Mouse (Mus musculus) adrenal gland, adult (tissue): ENCODE data around the gene Anapc4.
A peak's percentile ranks its signal among the peaks of the same experiment; 100 is the strongest.

Experiments used
- DNase-seq, 2 experiments: peaks; one replicate each; pipeline ENCODE4 v3.0.0; 2022 to 2023; ENCODE audit warnings: low spot score in 1 of 2; ENCODE audit not compliant: inconsistent age in 2 of 2

The Anapc4 gene

GRCm38 (mm10) chr5:52833761-52834274 lies at the start of gene Anapc4:
Gene Anapc4 (plus strand): TSS chr5:52834012.
- DNase-seq: peak; percentile 100

GRCm38 (mm10) chr5:52786556-52787322 lies 47.1 kb upstream of the Anapc4 start:
- peak; percentile 55 to 77 for DNase-seq

GRCm38 (mm10) chr5:52793230-52793629 lies 40.6 kb upstream of the Anapc4 start:
- DNase-seq: no peak

- DNase-seq: no peak
Observed at GRCm38 (mm10) chr5:52794109-52794508, 39.7 kb upstream of the Anapc4 start.

GRCm38 (mm10) chr5:52799274-52799985 lies 34.4 kb upstream of the Anapc4 start:
- DNase-seq: no peak

- DNase-seq: no peak
Observed at GRCm38 (mm10) chr5:52805801-52806200, 28.0 kb upstream of the Anapc4 start.

GRCm38 (mm10) chr5:52806349-52806748 lies 27.5 kb upstream of the Anapc4 start:
- no peak for DNase-seq

- no peak for DNase-seq
Observed at GRCm38 (mm10) chr5:52807030-52807429, 26.8 kb upstream of the Anapc4 start.

GRCm38 (mm10) chr5:52810446-52810845 lies 23.4 kb upstream of the Anapc4 start:
- no peak for DNase-seq

GRCm38 (mm10) chr5:52811056-52811455 lies 22.8 kb upstream of the Anapc4 start:
- DNase-seq: no peak

GRCm38 (mm10) chr5:52812456-52812855 lies 21.4 kb upstream of the Anapc4 start:
- DNase-seq: no peak

- no peak for DNase-seq
Observed at GRCm38 (mm10) chr5:52813312-52813711, 20.5 kb upstream of the Anapc4 start.

- DNase-seq: no peak
Observed at GRCm38 (mm10) chr5:52818676-52819075, 15.1 kb upstream of the Anapc4 start.

- DNase-seq: peak; percentile 32 to 87
Observed at GRCm38 (mm10) chr5:52821691-52822090, 12.1 kb upstream of the Anapc4 start.

- DNase-seq: no peak
Observed at GRCm38 (mm10) chr5:52827923-52828322, 5.9 kb upstream of the Anapc4 start.

- peak; percentile 39 to 62 for DNase-seq
Observed at GRCm38 (mm10) chr5:52833005-52833404, 807 bp upstream of the Anapc4 start.

- no peak for DNase-seq
Observed at GRCm38 (mm10) chr5:52834386-52834785, 574 bp downstream of the Anapc4 start.

GRCm38 (mm10) chr5:52844319-52844718 lies 10.5 kb downstream of the Anapc4 start:
- no peak for DNase-seq

GRCm38 (mm10) chr5:52855727-52856126 lies 21.9 kb downstream of the Anapc4 start:
- DNase-seq: peak in 1 of 2 experiments; percentile 27

- peak; percentile 29 to 84 for DNase-seq
Observed at GRCm38 (mm10) chr5:52864446-52864845, 30.6 kb downstream of the Anapc4 start.

GRCm38 (mm10) chr5:52865825-52866224 lies 32.0 kb downstream of the Anapc4 start:
- DNase-seq: peak; percentile 92 to 98
